Mouse (Mus musculus): Measurements from ENCODE around the gene Actg1. TPM values are rescaled to one million over a fixed set of nuclear protein-coding genes. Genes with fewer than 3 reads are reported as not detected.
A peak's percentile ranks its signal among the peaks of the same experiment; 100 is the strongest.

Gene Actg1
- polyA plus RNA-seq, 1 experiment from 2014 or later: 2,589 TPM

DNA sequence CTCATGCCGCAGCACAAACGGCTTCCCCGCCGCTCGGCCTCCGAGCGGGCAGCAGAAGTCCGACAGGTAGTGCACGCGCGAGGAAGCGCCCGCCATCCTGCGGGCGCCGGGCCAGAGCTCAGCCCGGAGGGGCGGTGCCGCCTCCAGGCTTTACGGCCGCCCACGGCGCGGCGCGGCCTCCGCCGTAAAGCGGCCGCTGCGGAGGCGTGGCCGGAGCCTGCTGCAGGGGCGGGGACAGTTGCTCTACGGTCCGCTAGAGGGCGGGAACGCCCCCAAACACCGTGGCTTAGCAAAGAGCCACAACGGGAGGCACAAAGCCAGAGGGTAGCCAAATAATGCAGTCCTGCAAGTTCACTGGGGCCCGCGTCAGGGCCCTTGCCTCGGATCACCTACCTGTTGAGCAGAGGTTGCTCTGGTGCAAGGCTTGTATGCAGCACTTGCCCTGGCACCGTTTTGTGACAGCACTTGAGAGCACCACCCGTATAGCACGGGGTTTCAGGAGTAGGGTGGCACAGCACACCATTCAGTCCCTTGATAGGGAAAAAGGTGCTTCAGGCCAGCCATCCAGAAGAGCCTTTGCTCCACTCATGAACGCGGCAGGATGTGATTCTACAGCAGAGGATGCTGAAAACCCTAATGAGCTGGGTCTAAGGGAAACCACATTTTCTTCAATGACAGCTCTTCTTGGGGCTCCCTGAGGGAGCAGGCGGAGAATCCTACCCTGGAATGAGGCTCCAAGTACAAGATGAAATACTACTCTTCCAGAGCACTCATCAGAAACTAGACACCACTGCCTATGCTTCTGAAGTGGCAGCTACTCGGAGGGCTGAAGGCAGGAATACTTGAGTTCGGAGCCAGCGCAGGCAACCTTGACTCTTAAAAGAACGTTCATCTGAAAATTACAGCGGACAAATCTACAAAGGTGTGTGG lies 30.5 kb upstream of the Actg1 start, which contains the start of gene Faap100:
Gene Faap100, minus strand, starts transcription at position 154 of the 930 bp plus-strand sequence.
- Histone ChIP-seq H3K9ac (ENCODE audit: low read length) (peak within 1 kb of the TSS; percentile 82), H3K36me3 (ENCODE audit: control insufficient read depth, insufficient read depth, low read length) (peaks cover 45% of the 10 kb centered on the region), H3K4me2 (ENCODE audit: low read depth, low read length) (peak within 1 kb of the TSS; percentile 70), H3K27ac (ENCODE audit: low read length) (peak within 1 kb of the TSS; percentile 77), H3K9me3 (ENCODE audit: control insufficient read depth, low read length) (no peaks in the 10 kb centered on the region), H3K4me3 (ENCODE audit: low read length) (peak within 1 kb of the TSS; percentile 90), H3K4me1 (replicated peaks; ENCODE audit: control insufficient read depth, insufficient read depth, low read length) (peaks cover 13% of the 10 kb centered on the region), H3K27me3 (ENCODE audit: control insufficient read depth, insufficient read depth, low read depth, low read length) (no peaks in the 10 kb centered on the region)
- WGBS: 5% methylated on average over 53 of the region's 54 CpGs
- peak; percentile 93 for ATAC-seq (ENCODE audit: low read depth)

DNA sequence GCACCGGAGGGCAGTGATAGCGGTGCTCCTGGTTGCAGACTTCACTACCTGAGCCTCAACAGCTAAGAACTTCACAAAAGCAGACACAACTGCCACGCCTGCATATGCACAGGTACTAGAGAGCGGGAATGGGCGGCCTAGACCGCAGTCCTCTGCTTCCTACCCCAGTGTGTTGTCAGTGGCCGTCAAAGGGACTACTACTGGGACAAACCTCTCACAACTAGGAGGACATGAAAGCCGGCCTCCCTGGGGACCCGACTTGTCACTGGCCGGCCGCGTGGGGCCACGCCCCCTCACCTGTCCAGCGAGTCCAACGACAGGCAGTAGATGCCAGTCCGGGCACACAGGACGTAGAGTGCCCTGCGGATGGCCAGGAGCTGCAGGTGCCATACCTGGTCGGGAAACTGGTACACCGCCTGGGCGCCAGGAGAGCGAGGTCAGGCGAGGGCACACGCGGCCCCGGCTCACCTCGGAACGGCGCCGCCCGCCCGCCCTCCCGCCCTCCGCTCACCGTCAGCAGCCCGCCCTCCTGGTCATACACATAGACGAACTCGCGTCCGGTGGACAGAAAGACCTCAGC lies 29.8 kb upstream of the Actg1 start:
- 2% methylated on average over 26 of the region's 40 CpGs for WGBS
- Histone ChIP-seq H3K9ac (ENCODE audit: low read length) (peak overlapping the region; percentile 82), H3K36me3 (ENCODE audit: control insufficient read depth, insufficient read depth, low read length) (peaks cover 39% of the 10 kb centered on the region), H3K27me3 (ENCODE audit: control insufficient read depth, insufficient read depth, low read depth, low read length) (no peaks in the 10 kb centered on the region), H3K9me3 (ENCODE audit: control insufficient read depth, low read length) (no peaks in the 10 kb centered on the region), H3K4me1 (replicated peaks; ENCODE audit: control insufficient read depth, insufficient read depth, low read length) (peaks cover 13% of the 10 kb centered on the region), H3K27ac (ENCODE audit: low read length) (peak overlapping the region; percentile 52), H3K4me2 (ENCODE audit: low read depth, low read length) (peak overlapping the region; percentile 68), H3K4me3 (ENCODE audit: low read length) (peak overlapping the region; percentile 90)
- peak; percentile 26 for ATAC-seq (ENCODE audit: low read depth)

DNA sequence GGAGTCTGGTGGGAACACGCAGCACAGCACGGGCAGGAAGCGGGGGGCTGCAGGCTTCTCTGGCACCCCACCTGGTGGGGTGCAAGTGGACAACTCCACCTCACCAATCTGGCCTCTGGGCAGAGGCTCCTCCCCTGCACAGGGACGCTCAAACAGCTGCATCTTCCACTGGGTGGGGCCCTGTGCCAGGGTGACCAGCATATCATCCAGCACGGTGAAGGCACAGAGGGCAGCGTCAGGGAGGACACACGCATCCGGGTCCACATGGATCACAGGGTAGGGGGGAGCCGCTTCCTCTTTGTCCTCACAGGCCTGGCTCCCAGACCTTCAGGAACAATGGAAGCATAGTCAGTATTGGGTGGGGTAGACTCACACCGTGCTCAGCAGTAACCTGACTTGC lies 29.0 kb upstream of the Actg1 start:
- Histone ChIP-seq H3K4me3 (ENCODE audit: low read length) (peak overlapping the region; percentile 90), H3K36me3 (ENCODE audit: control insufficient read depth, insufficient read depth, low read length) (peaks cover 35% of the 10 kb centered on the region), H3K4me2 (ENCODE audit: low read depth, low read length) (peak overlapping the region; percentile 68), H3K9me3 (ENCODE audit: control insufficient read depth, low read length) (no peaks in the 10 kb centered on the region), H3K9ac (ENCODE audit: low read length) (peak overlapping the region; percentile 82; the same call in 1 of the 2 replicates), H3K4me1 (replicated peaks; ENCODE audit: control insufficient read depth, insufficient read depth, low read length) (peaks cover 13% of the 10 kb centered on the region), H3K27me3 (ENCODE audit: control insufficient read depth, insufficient read depth, low read depth, low read length) (no peaks in the 10 kb centered on the region), H3K27ac (ENCODE audit: low read length) (no peak overlapping the region; the same call in 1 of the 2 replicates)
- WGBS: 61% methylated on average over 10 of the region's 10 CpGs
- no peak for ATAC-seq (ENCODE audit: low read depth)

DNA sequence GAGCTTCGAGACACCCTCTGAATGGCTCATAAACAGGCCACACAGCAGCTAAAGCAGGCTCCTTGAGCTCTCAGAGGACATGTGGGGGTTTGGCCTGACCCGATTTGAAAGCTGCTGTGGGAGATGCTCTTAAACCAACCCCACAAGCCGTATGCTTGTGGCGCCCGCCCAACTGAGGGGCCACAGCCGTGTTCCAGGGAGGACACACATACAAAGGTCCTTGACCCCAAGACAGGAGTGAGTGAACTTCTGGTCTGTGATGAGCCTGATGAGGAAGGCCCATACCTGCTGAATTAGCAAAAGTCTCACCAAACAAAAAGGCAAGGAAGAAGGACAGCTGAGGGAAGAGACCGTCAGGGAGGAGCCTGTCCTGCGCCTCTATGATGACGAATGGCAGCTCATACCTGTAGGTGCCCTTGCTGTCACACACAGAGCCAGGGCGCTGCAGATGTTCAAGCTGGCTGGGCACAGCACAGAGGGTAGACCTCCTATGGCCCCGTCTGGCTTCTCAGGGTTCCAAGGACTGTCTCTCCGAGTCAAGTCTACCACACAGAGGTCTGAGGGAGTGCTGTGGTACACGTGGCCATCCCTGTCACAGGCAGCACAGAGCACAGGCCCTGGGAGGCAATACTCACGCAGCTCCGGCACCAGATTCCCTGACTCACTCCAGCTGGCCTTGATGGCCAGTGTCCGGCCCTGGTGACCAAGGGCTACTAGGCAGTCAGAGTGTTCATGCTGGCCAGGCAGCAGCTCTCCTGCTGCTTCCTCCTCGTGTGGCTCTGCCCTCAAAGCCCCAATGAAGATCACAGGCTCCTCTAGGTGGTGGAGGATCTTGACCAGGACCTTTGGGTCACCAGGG lies 28.2 kb upstream of the Actg1 start:
- no peak for ATAC-seq (ENCODE audit: low read depth)
- 89% methylated on average over 17 of the region's 17 CpGs for WGBS

DNA sequence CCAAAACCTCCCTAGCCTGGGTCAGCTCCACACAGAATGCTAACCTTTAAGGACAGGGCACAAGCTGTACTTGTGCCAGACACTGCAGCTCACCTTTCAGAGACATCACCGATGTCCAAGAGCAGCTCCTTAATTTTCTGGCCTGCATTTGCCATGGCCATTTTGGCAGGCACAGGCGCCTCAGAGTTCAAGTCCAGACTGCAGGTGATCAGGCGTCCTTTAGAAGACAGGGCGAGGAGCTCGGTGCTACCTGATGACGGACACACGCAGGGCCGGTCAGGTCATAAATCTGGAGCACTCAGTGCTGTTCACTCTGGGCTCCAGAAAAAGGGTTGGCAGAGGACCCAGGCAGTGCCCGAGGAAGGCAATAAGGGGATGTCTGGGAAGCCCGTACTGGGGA lies 27.0 kb upstream of the Actg1 start:
- no peak for ATAC-seq (ENCODE audit: low read depth)
- Histone ChIP-seq H3K27me3 (ENCODE audit: control insufficient read depth, insufficient read depth, low read depth, low read length) (no peaks in the 10 kb centered on the region), H3K27ac (ENCODE audit: low read length) (no peak overlapping the region), H3K9me3 (ENCODE audit: control insufficient read depth, low read length) (no peaks in the 10 kb centered on the region), H3K36me3 (ENCODE audit: control insufficient read depth, insufficient read depth, low read length) (peaks cover 31% of the 10 kb centered on the region), H3K4me1 (replicated peaks; ENCODE audit: control insufficient read depth, insufficient read depth, low read length) (peaks cover 13% of the 10 kb centered on the region), H3K4me3 (ENCODE audit: low read length) (no peak overlapping the region), H3K4me2 (ENCODE audit: low read depth, low read length) (no peak overlapping the region), H3K9ac (ENCODE audit: low read length) (no peak overlapping the region)
- WGBS: 91% methylated on average over 10 of the region's 10 CpGs

More for the DNA sequence above, 28.2 kb upstream of the Actg1 start:
- Histone ChIP-seq H3K36me3 (ENCODE audit: control insufficient read depth, insufficient read depth, low read length) (peaks cover 34% of the 10 kb centered on the region), H3K4me2 (ENCODE audit: low read depth, low read length) (no peak overlapping the region), H3K4me3 (ENCODE audit: low read length) (no peak overlapping the region), H3K27ac (ENCODE audit: low read length) (no peak overlapping the region), H3K27me3 (ENCODE audit: control insufficient read depth, insufficient read depth, low read depth, low read length) (no peaks in the 10 kb centered on the region), H3K9ac (ENCODE audit: low read length) (no peak overlapping the region), H3K4me1 (replicated peaks; ENCODE audit: control insufficient read depth, insufficient read depth, low read length) (peaks cover 13% of the 10 kb centered on the region), H3K9me3 (ENCODE audit: control insufficient read depth, low read length) (no peaks in the 10 kb centered on the region)

DNA sequence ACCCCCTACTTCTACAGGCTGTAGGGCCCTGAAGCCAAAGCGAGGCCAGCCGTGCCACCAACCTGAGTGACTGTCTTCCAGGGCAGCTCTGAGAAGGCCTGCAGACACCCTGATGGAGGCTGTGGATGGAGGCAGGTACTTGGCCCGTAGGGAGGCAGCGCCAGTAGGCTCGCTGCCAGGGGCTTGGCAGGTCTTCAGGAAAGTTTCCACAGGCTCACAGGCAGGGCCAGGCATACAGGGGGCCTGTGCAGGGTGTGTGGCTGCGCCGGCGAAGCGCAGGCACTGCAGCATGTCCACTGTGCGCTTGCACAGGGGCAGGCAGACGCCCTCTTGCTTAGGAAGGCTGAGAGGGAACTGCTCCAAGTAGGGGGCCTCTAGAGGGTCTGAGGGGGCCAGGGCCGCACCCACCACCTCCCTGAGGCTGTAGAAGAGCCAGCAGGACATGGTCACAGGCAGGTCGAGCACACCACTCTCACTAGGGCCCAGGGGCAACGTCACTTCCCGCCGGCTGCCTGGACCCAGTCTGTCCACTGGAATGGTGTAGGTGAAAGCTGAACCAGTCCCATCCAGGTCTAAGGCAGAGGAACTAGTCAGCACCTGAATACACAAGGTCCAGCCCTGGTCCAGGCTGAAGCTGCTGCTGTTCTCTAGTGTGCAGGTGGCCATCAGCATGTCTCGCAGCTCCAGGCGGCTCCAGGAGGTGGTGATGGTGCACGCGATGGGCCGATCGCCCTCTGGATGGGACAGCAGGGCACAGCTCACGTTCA lies 25.7 kb upstream of the Actg1 start:
- no peak overlapping the region for H3K27ac ChIP-seq (ENCODE audit: low read length)
- H3K4me1 ChIP-seq (replicated peaks; ENCODE audit: control insufficient read depth, insufficient read depth, low read length): peaks cover 9% of the 10 kb centered on the region
- H3K27me3 ChIP-seq (ENCODE audit: control insufficient read depth, insufficient read depth, low read depth, low read length): no peaks in the 10 kb centered on the region
- no peaks in the 10 kb centered on the region for H3K9me3 ChIP-seq (ENCODE audit: control insufficient read depth, low read length)
- no peak overlapping the region for H3K4me2 ChIP-seq (ENCODE audit: low read depth, low read length)
- H3K36me3 ChIP-seq (ENCODE audit: control insufficient read depth, insufficient read depth, low read length): peaks cover 33% of the 10 kb centered on the region
- no peak overlapping the region for H3K9ac ChIP-seq (ENCODE audit: low read length)
- 87% methylated on average over 23 of the region's 23 CpGs for WGBS
- no peak overlapping the region for H3K4me3 ChIP-seq (ENCODE audit: low read length)
- ATAC-seq (ENCODE audit: low read depth): no peak

DNA sequence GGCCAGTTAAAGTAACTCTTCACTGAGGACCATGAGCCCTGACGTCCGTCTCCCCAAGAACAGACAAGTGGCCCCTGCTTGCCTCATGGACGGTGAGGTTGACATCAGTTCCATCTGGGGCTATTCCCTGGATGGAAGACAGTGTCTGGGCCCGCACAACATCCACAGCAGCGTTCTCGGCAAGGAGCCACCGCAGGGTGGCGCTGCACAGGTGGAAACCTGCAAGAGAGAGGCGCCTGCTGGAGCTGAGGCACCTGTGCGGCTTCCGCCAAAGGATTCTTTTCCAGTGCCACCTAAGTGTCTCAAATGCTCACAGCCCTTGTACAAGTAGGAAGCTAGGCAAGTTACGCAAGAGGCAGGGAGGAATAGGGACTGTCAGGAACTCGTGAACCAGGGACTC lies 24.7 kb upstream of the Actg1 start:
- Histone ChIP-seq H3K27me3 (ENCODE audit: control insufficient read depth, insufficient read depth, low read depth, low read length) (no peaks in the 10 kb centered on the region), H3K4me1 (replicated peaks; ENCODE audit: control insufficient read depth, insufficient read depth, low read length) (peaks cover 9% of the 10 kb centered on the region), H3K9ac (ENCODE audit: low read length) (no peak overlapping the region), H3K36me3 (ENCODE audit: control insufficient read depth, insufficient read depth, low read length) (peaks cover 33% of the 10 kb centered on the region), H3K9me3 (ENCODE audit: control insufficient read depth, low read length) (no peaks in the 10 kb centered on the region), H3K27ac (ENCODE audit: low read length) (no peak overlapping the region), H3K4me2 (ENCODE audit: low read depth, low read length) (no peak overlapping the region), H3K4me3 (ENCODE audit: low read length) (no peak overlapping the region)
- ATAC-seq (ENCODE audit: low read depth): no peak
- WGBS: 65% methylated on average over 13 of the region's 13 CpGs

DNA sequence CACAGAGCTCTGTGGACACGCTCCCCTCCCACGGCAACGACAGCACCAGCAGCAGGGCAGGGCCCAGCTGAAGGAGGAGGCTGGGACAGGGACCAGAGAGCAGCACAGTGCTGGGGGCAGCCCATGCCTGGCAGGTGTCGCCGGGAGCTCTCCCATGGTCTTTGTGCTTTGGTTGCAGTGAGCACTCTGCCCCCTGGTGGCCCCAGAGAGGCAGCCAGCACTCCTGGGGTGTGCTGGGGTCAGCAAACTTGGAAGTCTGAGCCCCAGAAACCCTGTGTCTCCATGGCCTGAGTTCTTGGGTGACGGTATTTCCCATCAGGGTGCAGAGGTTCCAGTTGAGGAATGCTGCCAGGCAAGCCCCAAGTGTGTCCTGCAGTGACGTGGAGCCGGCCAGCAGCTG lies 21.3 kb upstream of the Actg1 start:
- Histone ChIP-seq H3K27ac (ENCODE audit: low read length) (no peak overlapping the region), H3K36me3 (ENCODE audit: control insufficient read depth, insufficient read depth, low read length) (peaks cover 19% of the 10 kb centered on the region), H3K9ac (ENCODE audit: low read length) (no peak overlapping the region)

More for the DNA sequence above, 21.3 kb upstream of the Actg1 start:
- 30% methylated on average over 8 of the region's 8 CpGs for WGBS
- no peak overlapping the region for H3K4me3 ChIP-seq (ENCODE audit: low read length)
- H3K9me3 ChIP-seq (ENCODE audit: control insufficient read depth, low read length): no peaks in the 10 kb centered on the region
- peak; percentile 75 for ATAC-seq (ENCODE audit: low read depth)
- H3K4me2 ChIP-seq (ENCODE audit: low read depth, low read length): no peak overlapping the region
- no peaks in the 10 kb centered on the region for H3K27me3 ChIP-seq (ENCODE audit: control insufficient read depth, insufficient read depth, low read depth, low read length)
- no peaks in the 10 kb centered on the region; the same call in 1 of the 2 replicates for H3K4me1 ChIP-seq (replicated peaks; ENCODE audit: control insufficient read depth, insufficient read depth, low read length)

Measured in lung, embryonic 16.5 days (tissue).